Mouse (Mus musculus): ENCODE data around the gene Spn. TPM values are rescaled to one million over a fixed set of nuclear protein-coding genes. Genes with fewer than 3 reads are reported as not detected.
"Not testable (repeated sequence)": the region's sequence is repeated elsewhere in the genome, so short reads cannot be mapped to it uniquely, and the experiment has no call there.

Gene Spn
- total and polyA plus RNA-seq, 3 experiments = 135 to 184 (median 169) TPM

DNA sequence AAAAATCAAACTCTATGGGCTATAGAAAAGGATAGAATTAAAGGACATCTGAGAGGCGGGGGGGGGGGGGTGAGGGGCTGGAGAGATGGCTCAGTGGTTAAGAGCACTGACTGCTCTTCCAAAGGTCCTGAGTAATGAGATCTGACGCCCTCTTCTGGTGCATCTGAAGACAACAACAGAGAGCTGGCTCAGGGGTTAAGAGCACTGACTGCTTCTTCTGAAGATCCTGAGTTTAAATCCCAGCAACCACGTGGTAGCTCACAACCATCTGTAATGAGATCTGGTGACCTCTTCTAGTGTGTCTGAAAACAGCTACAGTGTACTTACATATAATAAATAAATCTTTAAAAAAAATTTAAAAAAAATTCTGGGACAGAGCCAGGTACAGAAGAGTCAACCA lies 44.1 kb upstream of the Spn start:
- peaks cover 36 to 51% of the 10 kb centered on the region in 2 experiments for H3K4me1 ChIP-seq (ENCODE audit: control insufficient read depth in 1 of 2, insufficient read depth in 2 of 2, low read length in 2 of 2)
- DNase-seq (ENCODE audit: low read depth, low spot score) = peak; percentile 75
- not testable (repeated sequence) for H3K27me3 ChIP-seq (ENCODE audit: control insufficient read depth in 1 of 2, insufficient read depth in 2 of 2, low read length in 2 of 2); H3K79me2 ChIP-seq (ENCODE audit: control insufficient read depth, insufficient read depth, low read length, poor library complexity); H3K4me3 ChIP-seq (ENCODE audit: control insufficient read depth in 1 of 2, insufficient read depth in 1 of 2, low read depth in 2 of 2, low read length in 2 of 2); H3K9ac ChIP-seq (ENCODE audit: control insufficient read depth, low read depth, low read length, poor library complexity, severe bottlenecking); H3K9me3 ChIP-seq (replicated peaks; ENCODE audit: insufficient read depth, low read length)
- TF ChIP-seq CTCF (IDR thresholded peaks at IDR 0.05 in 2 of 3, conservative IDR thresholded peaks at IDR 0.05 in 1 of 3; ENCODE audit: control insufficient read depth in 1 of 3, insufficient read depth in 1 of 3, low read depth in 2 of 3, low read length in 3 of 3, poor library complexity in 1 of 3, severe bottlenecking in 1 of 3) (peak; percentile 24 to 50 (median 39); a peak in 5 of 6 replicates), SMC3 (IDR thresholded peaks at IDR 0.05; ENCODE audit: low read depth, low read length) (peak; percentile 36), MYC (IDR thresholded peaks at IDR 0.05; ENCODE audit: low read depth, low read length) (peak; percentile 61), MXI1 (IDR thresholded peaks at IDR 0.05; ENCODE audit: low read depth, low read length) (peak; percentile 94), RAD21 (IDR thresholded peaks at IDR 0.05; ENCODE audit: low read depth, low read length) (peak; percentile 40), USF1 (IDR thresholded peaks at IDR 0.05; ENCODE audit: low read depth, low read length) (peak; percentile 42; the same call in 1 of the 2 replicates), MAX (IDR thresholded peaks at IDR 0.05; ENCODE audit: low read length) (peak; percentile 46)
- H3K27ac ChIP-seq (ENCODE audit: control insufficient read depth, low read depth, low read length) = peak overlapping the region; percentile 92; the same call in 1 of the 2 replicates
- peaks cover 0 to 53% of the 10 kb centered on the region in 2 experiments; a peak in 2 of 4 replicates for H3K36me3 ChIP-seq (ENCODE audit: control insufficient read depth in 1 of 2, insufficient read depth in 2 of 2, low read length in 2 of 2)

DNA sequence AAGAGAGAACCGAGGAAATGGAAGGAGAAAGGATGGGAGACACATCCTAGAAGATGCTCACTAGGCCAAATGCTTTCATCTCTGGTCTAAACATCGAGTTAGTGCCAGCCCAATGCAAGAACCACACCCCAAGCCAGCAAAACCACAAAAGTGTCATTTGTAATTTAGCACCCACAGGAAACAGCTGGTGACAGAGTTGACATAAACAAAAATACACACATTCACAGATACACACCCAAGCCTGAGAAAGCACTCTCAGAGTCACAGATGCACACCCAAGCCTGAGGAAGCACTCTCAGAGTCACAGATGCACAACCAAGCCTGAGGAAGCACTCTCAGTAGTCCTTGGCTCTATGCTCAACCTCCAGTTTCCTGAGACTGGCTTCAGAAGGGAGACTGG lies 43.2 kb upstream of the Spn start:
- no peaks in the 10 kb centered on the region; the same call in 1 of the 2 replicates for H3K79me2 ChIP-seq (ENCODE audit: control insufficient read depth, insufficient read depth, low read length, poor library complexity)
- DNase-seq (ENCODE audit: low read depth, low spot score) = peak; percentile 78
- H3K9me3 ChIP-seq (replicated peaks; ENCODE audit: insufficient read depth, low read length) = no peaks in the 10 kb centered on the region
- H3K9ac ChIP-seq (ENCODE audit: control insufficient read depth, low read depth, low read length, poor library complexity, severe bottlenecking) = no peak overlapping the region; the same call in 1 of the 2 replicates
- peak overlapping the region; percentile 63 for H3K27ac ChIP-seq (ENCODE audit: control insufficient read depth, low read depth, low read length)
- H3K27me3 ChIP-seq (ENCODE audit: control insufficient read depth in 1 of 2, insufficient read depth in 2 of 2, low read length in 2 of 2) = no peaks in the 10 kb centered on the region
- peaks cover 0 to 52% of the 10 kb centered on the region in 2 experiments; a peak in 2 of 4 replicates for H3K36me3 ChIP-seq (ENCODE audit: control insufficient read depth in 1 of 2, insufficient read depth in 2 of 2, low read length in 2 of 2)
- no peak overlapping the region for H3K4me3 ChIP-seq (ENCODE audit: control insufficient read depth in 1 of 2, insufficient read depth in 1 of 2, low read depth in 2 of 2, low read length in 2 of 2)
- H3K4me1 ChIP-seq (ENCODE audit: control insufficient read depth in 1 of 2, insufficient read depth in 2 of 2, low read length in 2 of 2) = peaks cover 36 to 51% of the 10 kb centered on the region in 2 experiments
- TF ChIP-seq MAX (IDR thresholded peaks at IDR 0.05; ENCODE audit: low read length) (no peak), BHLHE40 (IDR thresholded peaks at IDR 0.05; ENCODE audit: borderline replicate concordance, low read depth, low read length) (0 out of 2 replicates have a peak, but pooled peaks have one; percentile 8), MEF2A (IDR thresholded peaks at IDR 0.05; ENCODE audit: extremely low read depth, insufficient replicate concordance, low read depth, low read length, poor library complexity, severe bottlenecking) (0 out of 2 replicates have a peak, but pooled peaks have one; percentile 26), NRF1 (IDR thresholded peaks at IDR 0.05; ENCODE audit: insufficient read depth, low read depth, low read length, poor library complexity, severe bottlenecking) (no peak), ZC3H11A (IDR thresholded peaks at IDR 0.05; ENCODE audit: low read depth, low read length) (0 out of 2 replicates have a peak, but pooled peaks have one; percentile 0), POLR2A (IDR thresholded peaks at IDR 0.05; ENCODE audit: control insufficient read depth in 1 of 2, insufficient read depth in 1 of 2, low read depth in 1 of 2, low read length in 2 of 2, poor library complexity in 1 of 2) (no peak), KAT2A (conservative IDR thresholded peaks at IDR 0.05; ENCODE audit: low read depth, low read length) (no peak), CHD2 (IDR thresholded peaks at IDR 0.05; ENCODE audit: low read length) (no peak), TAL1 (IDR thresholded peaks at IDR 0.05; ENCODE audit: low read length) (peak; percentile 58), SIN3A (IDR thresholded peaks at IDR 0.05; ENCODE audit: low read length) (peak; percentile 92), HCFC1 (IDR thresholded peaks at IDR 0.05; ENCODE audit: low read depth, low read length) (peak; percentile 32; the same call in 1 of the 2 replicates), ELF1 (IDR thresholded peaks at IDR 0.05; ENCODE audit: low read depth, low read length) (no peak), SMC3 (IDR thresholded peaks at IDR 0.05; ENCODE audit: low read depth, low read length) (no peak), MAFK (IDR thresholded peaks at IDR 0.05; ENCODE audit: borderline replicate concordance, low read depth, low read length) (peak; percentile 29; the same call in 1 of the 2 replicates), MAZ (IDR thresholded peaks at IDR 0.05; ENCODE audit: low read depth, low read length) (no peak), TBP (IDR thresholded peaks at IDR 0.05; ENCODE audit: low read depth, low read length) (no peak), MXI1 (IDR thresholded peaks at IDR 0.05; ENCODE audit: low read depth, low read length) (0 out of 2 replicates have a peak, but pooled peaks have one; percentile 22), GATA1 (IDR thresholded peaks at IDR 0.05; ENCODE audit: low read depth, low read length) (0 out of 2 replicates have a peak, but pooled peaks have one; percentile 5), EP300 (IDR thresholded peaks at IDR 0.05; ENCODE audit: low read depth in 1 of 2, low read length in 2 of 2) (peak in 1 of 2 experiments; percentile 74; a peak in 2 of 4 replicates), ETS1 (IDR thresholded peaks at IDR 0.05; ENCODE audit: low read depth, low read length) (peak; percentile 100), TCF12 (IDR thresholded peaks at IDR 0.05; ENCODE audit: low read depth, low read length) (peak; percentile 60), UBTF (IDR thresholded peaks at IDR 0.05; ENCODE audit: borderline replicate concordance, insufficient read depth, low read depth, low read length) (no peak), RAD21 (IDR thresholded peaks at IDR 0.05; ENCODE audit: low read depth, low read length) (no peak), CHD1 (IDR thresholded peaks at IDR 0.05; ENCODE audit: low read depth, low read length) (no peak), ZNF384 (IDR thresholded peaks at IDR 0.05; ENCODE audit: low read depth, low read length) (no peak), E2F4 (IDR thresholded peaks at IDR 0.05; ENCODE audit: borderline replicate concordance, low read depth, low read length) (no peak), POLR2AphosphoS5 (IDR thresholded peaks at IDR 0.05; ENCODE audit: borderline replicate concordance, low read depth, low read length) (no peak), USF1 (IDR thresholded peaks at IDR 0.05; ENCODE audit: low read depth, low read length) (no peak)
